ENCODE assay signal across 38 mouse cellular contexts in the genomic region with DNA sequence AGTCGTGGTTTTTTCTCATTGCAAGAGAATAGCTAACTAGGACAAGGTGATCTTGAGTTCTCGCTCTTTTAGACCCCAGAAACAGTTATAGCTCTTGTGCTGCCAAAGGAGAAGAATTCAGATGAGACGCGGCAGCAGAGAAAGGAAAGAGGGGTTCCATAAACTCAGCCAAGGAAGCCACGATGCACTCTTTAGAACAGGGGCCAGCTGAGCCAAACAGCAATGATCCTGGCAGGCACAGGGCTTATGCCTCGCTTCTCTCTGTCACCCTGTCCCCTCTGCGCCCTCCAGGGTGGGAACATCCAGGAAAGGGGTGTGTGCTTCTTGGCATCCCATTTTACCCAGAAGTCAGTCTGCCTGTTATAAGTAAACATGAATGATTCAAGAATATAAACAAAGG. TPM values are rescaled to one million over a fixed set of nuclear protein-coding genes. Genes with fewer than 3 reads are reported as not detected.
"Had no signal": no experiment of that assay in that cellular context is flagged by ENCODE, and none has a peak within 500 bp of the region (broad histone marks: within the 10 kb centered on the region; RNA-seq: fewer than 3 reads in every experiment).

A gene (minus strand): TSS at position 101 of the 400 bp plus-strand sequence.

- H3K27me3 ChIP-seq: heart, embryonic 12.5 days; hindbrain, embryonic 12.5 days; intestine, embryonic 15.5 days; limb, embryonic 12.5 days had no signal

- H3K4me2 ChIP-seq: heart, embryonic 12.5 days; hindbrain, embryonic 12.5 days; hindbrain, embryonic 14.5 days; intestine, embryonic 15.5 days; limb, embryonic 12.5 days; liver, embryonic 11.5 days had no signal

- H3K27ac ChIP-seq: heart, embryonic 10.5 days; hindbrain, embryonic 10.5 days; hindbrain, embryonic 12.5 days; hindbrain, embryonic 14.5 days; intestine, embryonic 15.5 days; left cerebral cortex, adult 2 months; limb, embryonic 10.5 days; limb, embryonic 12.5 days had no signal

- H3K4me1 ChIP-seq: heart, embryonic 10.5 days; heart, embryonic 12.5 days; hindbrain, embryonic 10.5 days; hindbrain, embryonic 12.5 days; intestine, embryonic 15.5 days; limb, embryonic 10.5 days; limb, embryonic 12.5 days had no signal

- H3K4me3 ChIP-seq: heart, embryonic 10.5 days; heart, embryonic 12.5 days; hindbrain, embryonic 10.5 days; hindbrain, embryonic 12.5 days; intestine, embryonic 15.5 days; left cerebral cortex, adult 2 months; limb, embryonic 10.5 days; limb, embryonic 12.5 days had no signal

- H3K9ac ChIP-seq: heart, embryonic 12.5 days; hindbrain, embryonic 12.5 days; hindbrain, embryonic 14.5 days; intestine, embryonic 15.5 days; limb, embryonic 12.5 days had no signal

- DNase-seq: gastrocnemius, postnatal 14 days; gastrocnemius, postnatal 36 days; heart, adult 18-20 months; heart, postnatal 10 days; heart, postnatal 4 days; kidney, adult 18-20 months; kidney, adult 8-10 months; kidney, postnatal 10 days; kidney, postnatal 25 days; kidney, postnatal 4 days; layer of hippocampus, adult 9-11 months; liver had no signal

- ATAC-seq: hindbrain, embryonic 16.5 days; inflammation-experienced regulatory T-cells, adult 6 months; intestine, embryonic 15.5 days; intestine, postnatal 0 days had no signal

- H3K36me3 ChIP-seq: heart, embryonic 10.5 days; heart, embryonic 12.5 days; hindbrain, embryonic 10.5 days; hindbrain, embryonic 12.5 days; intestine, embryonic 15.5 days; limb, embryonic 10.5 days; limb, embryonic 12.5 days had no signal

- H3K9me3 ChIP-seq: heart, embryonic 10.5 days; heart, embryonic 12.5 days; hindbrain, embryonic 10.5 days; hindbrain, embryonic 12.5 days; intestine, embryonic 15.5 days; limb, embryonic 10.5 days; limb, embryonic 12.5 days had no signal

RNA-seq across cellular contexts. Expression of the gene that starts here (rescaled TPM):
- total RNA-seq: gastrocnemius, adult 18-20 months; gastrocnemius, postnatal 14 days; gastrocnemius, postnatal 36 days; granulocyte monocyte progenitor cell, adult 5-6 weeks; heart, adult 18-20 months; heart, adult 8-10 months; heart, postnatal 10 days; heart, postnatal 25 days; heart, postnatal 4 days; layer of hippocampus, adult 8-10 months; layer of hippocampus, postnatal 14 days; left cerebral cortex, adult 2 months; left cerebral cortex, postnatal 14 days; left cerebral cortex, postnatal 36 days had no signal
- polyA plus RNA-seq: heart, embryonic 10.5 days; heart, embryonic 12.5 days; heart, embryonic 14.5 days; heart, embryonic 16.5 days; hindbrain, embryonic 10.5 days; hindbrain, embryonic 12.5 days; hindbrain, embryonic 14.5 days; hindbrain, embryonic 16.5 days; inflammation-experienced regulatory T-cells, adult 6 months; intestine, embryonic 15.5 days; intestine, postnatal 0 days; kidney, embryonic 14.5 days; kidney, embryonic 16.5 days; limb, embryonic 10.5 days; limb, embryonic 12.5 days; limb, embryonic 14.5 days; liver, embryonic 11.5 days had no signal
